Mouse (Mus musculus): ENCODE results near the gene Cipc.

DNA sequence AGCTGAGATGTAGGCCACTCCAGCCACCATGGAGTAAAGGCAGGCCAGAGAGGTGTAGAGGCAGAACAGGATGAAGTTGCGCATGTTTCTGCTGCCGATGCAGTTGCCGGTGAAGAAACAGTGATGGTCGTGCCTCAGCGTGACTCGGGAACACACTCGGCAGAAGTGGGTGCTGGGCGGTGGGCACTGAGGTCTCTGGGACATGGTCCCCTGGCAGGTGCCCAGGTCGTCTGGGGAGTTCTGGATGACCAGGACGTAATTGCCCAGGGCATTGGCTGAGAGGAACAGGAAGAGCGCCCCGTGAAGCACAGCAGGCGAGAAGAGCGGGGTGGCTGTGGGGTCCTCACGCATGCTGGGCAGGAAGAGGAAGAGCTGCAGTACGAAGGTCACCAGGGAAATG lies 41.4 kb downstream of the Cipc start:
- no peak for TF ChIP-seq GATA1 (IDR thresholded peaks at IDR 0.05; ENCODE audit: low read length)
- TF ChIP-seq TAL1 (IDR thresholded peaks at IDR 0.05; ENCODE audit: low read length) = no peak
